Mouse (Mus musculus): Measurements from ENCODE around the gene Cpne4. TPM values are rescaled to one million over a fixed set of nuclear protein-coding genes. Genes with fewer than 3 reads are reported as not detected.

Gene Cpne4
- polyA plus RNA-seq, 1 experiment from 2014 or later = 17.9 TPM

DNA sequence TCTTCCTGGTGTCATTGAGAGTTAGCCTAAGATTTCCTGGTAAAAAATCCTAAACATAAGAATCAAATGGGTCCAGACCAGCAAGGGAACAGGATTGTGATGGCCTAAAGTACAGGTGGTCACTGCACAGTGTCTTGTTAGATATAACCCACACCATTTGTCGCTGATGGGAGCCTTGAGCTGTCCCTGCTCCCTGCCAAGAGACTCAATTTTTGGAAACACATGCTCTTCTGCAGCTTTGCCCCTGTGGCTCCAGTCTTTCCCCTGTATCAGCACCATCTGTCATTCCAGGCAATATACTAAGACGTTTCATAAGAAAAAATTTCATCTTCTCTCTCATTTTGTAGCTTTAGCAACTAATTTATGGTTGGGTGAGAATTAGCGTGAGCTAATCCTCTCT lies 281.6 kb downstream of the Cpne4 start:
- ATAC-seq (ENCODE audit: low read depth) = no peak
- H3K4me2 ChIP-seq (ENCODE audit: low read depth, low read length) = no peak overlapping the region
- WGBS = 79% methylated on average over 3 of the region's 3 CpGs
- H3K9me3 ChIP-seq (ENCODE audit: control insufficient read depth, low read length) = no peaks in the 10 kb centered on the region
- no peak overlapping the region for H3K27ac ChIP-seq (ENCODE audit: low read depth, low read length)
- no peaks in the 10 kb centered on the region for H3K36me3 ChIP-seq (ENCODE audit: control insufficient read depth, insufficient read depth, low read length)
- H3K27me3 ChIP-seq (ENCODE audit: control insufficient read depth, insufficient read depth, low read length) = no peaks in the 10 kb centered on the region
- no peak overlapping the region for H3K9ac ChIP-seq (replicated peaks; ENCODE audit: low read depth, low read length)
- no peak overlapping the region for H3K4me3 ChIP-seq (ENCODE audit: low read depth, low read length)
- no peaks in the 10 kb centered on the region for H3K4me1 ChIP-seq (ENCODE audit: control insufficient read depth, insufficient read depth, low read length)

- Histone ChIP-seq H3K27ac (ENCODE audit: low read depth, low read length) (no peak overlapping the region), H3K4me2 (ENCODE audit: low read depth, low read length) (no peak overlapping the region), H3K4me1 (ENCODE audit: control insufficient read depth, insufficient read depth, low read length) (no peaks in the 10 kb centered on the region), H3K36me3 (ENCODE audit: control insufficient read depth, insufficient read depth, low read length) (no peaks in the 10 kb centered on the region), H3K9me3 (ENCODE audit: control insufficient read depth, low read length) (no peaks in the 10 kb centered on the region), H3K4me3 (ENCODE audit: low read depth, low read length) (no peak overlapping the region), H3K27me3 (ENCODE audit: control insufficient read depth, insufficient read depth, low read length) (no peaks in the 10 kb centered on the region), H3K9ac (replicated peaks; ENCODE audit: low read depth, low read length) (no peak overlapping the region)
- ATAC-seq (ENCODE audit: low read depth) = no peak
- WGBS = 92% methylated on average over 5 of the region's 5 CpGs
Observed at GRCm38 (mm10) chr9:104832934-104833539, 286.0 kb downstream of the Cpne4 start.

GRCm38 (mm10) chr9:104837931-104838330 lies 290.8 kb downstream of the Cpne4 start:
- no peak; the same call in 1 of the 2 replicates for ATAC-seq (ENCODE audit: low read depth)
- H3K9ac ChIP-seq (replicated peaks; ENCODE audit: low read depth, low read length) = no peak overlapping the region
- H3K4me2 ChIP-seq (ENCODE audit: low read depth, low read length) = no peak overlapping the region
- H3K36me3 ChIP-seq (ENCODE audit: control insufficient read depth, insufficient read depth, low read length) = no peaks in the 10 kb centered on the region
- no peak overlapping the region for H3K4me3 ChIP-seq (ENCODE audit: low read depth, low read length)
- H3K27me3 ChIP-seq (ENCODE audit: control insufficient read depth, insufficient read depth, low read length) = no peaks in the 10 kb centered on the region
- WGBS = 16% methylated on average over 1 of the region's 1 CpGs
- no peak overlapping the region for H3K27ac ChIP-seq (ENCODE audit: low read depth, low read length)
- H3K4me1 ChIP-seq (ENCODE audit: control insufficient read depth, insufficient read depth, low read length) = no peaks in the 10 kb centered on the region
- H3K9me3 ChIP-seq (ENCODE audit: control insufficient read depth, low read length) = no peaks in the 10 kb centered on the region

GRCm38 (mm10) chr9:104841278-104841677 lies 294.2 kb downstream of the Cpne4 start:
- no peak overlapping the region for H3K27ac ChIP-seq (ENCODE audit: low read depth, low read length)
- no peaks in the 10 kb centered on the region for H3K9me3 ChIP-seq (ENCODE audit: control insufficient read depth, low read length)
- no peak overlapping the region for H3K4me3 ChIP-seq (ENCODE audit: low read depth, low read length)
- no peak overlapping the region for H3K9ac ChIP-seq (replicated peaks; ENCODE audit: low read depth, low read length)
- WGBS = 58% methylated on average over 1 of the region's 1 CpGs
- H3K27me3 ChIP-seq (ENCODE audit: control insufficient read depth, insufficient read depth, low read length) = no peaks in the 10 kb centered on the region
- no peak for ATAC-seq (ENCODE audit: low read depth)
- no peak overlapping the region for H3K4me2 ChIP-seq (ENCODE audit: low read depth, low read length)
- no peaks in the 10 kb centered on the region for H3K36me3 ChIP-seq (ENCODE audit: control insufficient read depth, insufficient read depth, low read length)
- H3K4me1 ChIP-seq (ENCODE audit: control insufficient read depth, insufficient read depth, low read length) = no peaks in the 10 kb centered on the region

- Histone ChIP-seq H3K9me3 (ENCODE audit: control insufficient read depth, low read length) (no peaks in the 10 kb centered on the region), H3K27ac (ENCODE audit: low read depth, low read length) (no peak overlapping the region), H3K27me3 (ENCODE audit: control insufficient read depth, insufficient read depth, low read length) (no peaks in the 10 kb centered on the region), H3K9ac (replicated peaks; ENCODE audit: low read depth, low read length) (no peak overlapping the region), H3K4me3 (ENCODE audit: low read depth, low read length) (no peak overlapping the region), H3K4me2 (ENCODE audit: low read depth, low read length) (no peak overlapping the region), H3K36me3 (ENCODE audit: control insufficient read depth, insufficient read depth, low read length) (no peaks in the 10 kb centered on the region), H3K4me1 (ENCODE audit: control insufficient read depth, insufficient read depth, low read length) (no peaks in the 10 kb centered on the region)
- 66% methylated on average over 2 of the region's 2 CpGs for WGBS
- no peak for ATAC-seq (ENCODE audit: low read depth)
Observed at GRCm38 (mm10) chr9:104845226-104845930, 298.3 kb downstream of the Cpne4 start.

DNA sequence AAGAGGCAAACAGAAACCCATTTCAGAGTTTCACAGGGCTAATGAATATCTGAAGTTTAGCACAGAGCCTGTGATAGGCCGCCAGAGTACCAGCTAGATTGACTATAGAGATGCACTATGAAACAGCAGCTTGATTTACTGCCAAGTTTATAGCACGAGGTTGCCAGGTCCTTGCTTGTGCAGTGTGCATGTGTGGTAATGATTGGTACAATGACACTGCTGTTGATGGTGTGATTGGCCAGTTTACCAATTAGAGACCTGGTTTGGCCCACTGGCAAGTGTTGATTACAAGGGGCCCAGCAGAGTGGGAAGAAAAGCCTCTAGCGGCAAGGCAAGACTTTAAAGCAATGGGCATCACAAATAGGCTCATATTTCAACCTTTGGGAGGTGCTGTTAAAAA lies 306.6 kb downstream of the Cpne4 start:
- Histone ChIP-seq H3K9ac (replicated peaks; ENCODE audit: low read depth, low read length) (no peak overlapping the region), H3K4me2 (ENCODE audit: low read depth, low read length) (no peak overlapping the region), H3K36me3 (ENCODE audit: control insufficient read depth, insufficient read depth, low read length) (no peaks in the 10 kb centered on the region), H3K4me1 (ENCODE audit: control insufficient read depth, insufficient read depth, low read length) (no peaks in the 10 kb centered on the region), H3K4me3 (ENCODE audit: low read depth, low read length) (no peak overlapping the region), H3K27ac (ENCODE audit: low read depth, low read length) (no peak overlapping the region), H3K9me3 (ENCODE audit: control insufficient read depth, low read length) (no peaks in the 10 kb centered on the region), H3K27me3 (ENCODE audit: control insufficient read depth, insufficient read depth, low read length) (no peaks in the 10 kb centered on the region)
- ATAC-seq (ENCODE audit: low read depth) = no peak
- 36% methylated on average over 3 of the region's 3 CpGs for WGBS

DNA sequence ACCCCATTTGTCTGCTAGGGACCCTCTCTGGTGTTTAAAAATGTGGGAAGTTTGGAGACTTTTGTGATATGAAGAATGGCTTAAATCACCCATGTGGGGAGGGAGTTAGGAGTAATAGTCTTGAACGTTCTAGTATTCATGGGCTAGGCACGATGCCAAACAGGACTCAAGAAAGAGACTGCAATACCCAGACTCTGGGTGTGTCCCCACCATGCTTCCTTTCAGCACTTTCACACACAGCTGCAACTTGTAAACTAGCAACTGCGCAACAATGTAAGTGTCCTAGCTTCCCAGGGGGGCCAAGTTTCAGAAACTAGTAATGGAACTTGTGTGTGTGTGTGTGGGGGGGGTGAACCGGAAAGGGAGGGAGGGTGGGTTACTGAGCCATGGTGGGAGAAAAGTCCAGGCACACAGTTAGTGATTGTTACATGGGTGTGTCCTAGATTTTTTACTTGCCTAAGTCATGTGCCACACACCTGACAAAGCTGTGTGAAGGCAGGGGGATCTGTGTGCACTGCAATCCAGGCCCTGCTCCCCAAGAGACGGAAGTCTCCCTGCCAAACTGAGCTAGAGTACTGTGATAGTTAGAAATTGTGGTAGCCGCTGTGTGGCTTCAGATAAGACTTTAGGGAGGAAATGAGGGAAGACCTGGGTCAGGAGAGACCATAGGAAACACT lies 307.3 kb downstream of the Cpne4 start:
- no peak overlapping the region for H3K4me3 ChIP-seq (ENCODE audit: low read depth, low read length)
- H3K9ac ChIP-seq (replicated peaks; ENCODE audit: low read depth, low read length) = no peak overlapping the region
- no peaks in the 10 kb centered on the region for H3K36me3 ChIP-seq (ENCODE audit: control insufficient read depth, insufficient read depth, low read length)
- no peak overlapping the region for H3K27ac ChIP-seq (ENCODE audit: low read depth, low read length)
- no peaks in the 10 kb centered on the region for H3K27me3 ChIP-seq (ENCODE audit: control insufficient read depth, insufficient read depth, low read length)
- H3K4me2 ChIP-seq (ENCODE audit: low read depth, low read length) = no peak overlapping the region
- WGBS = 72% methylated on average over 6 of the region's 6 CpGs
- no peaks in the 10 kb centered on the region for H3K9me3 ChIP-seq (ENCODE audit: control insufficient read depth, low read length)
- H3K4me1 ChIP-seq (ENCODE audit: control insufficient read depth, insufficient read depth, low read length) = no peaks in the 10 kb centered on the region
- ATAC-seq (ENCODE audit: low read depth) = no peak

DNA sequence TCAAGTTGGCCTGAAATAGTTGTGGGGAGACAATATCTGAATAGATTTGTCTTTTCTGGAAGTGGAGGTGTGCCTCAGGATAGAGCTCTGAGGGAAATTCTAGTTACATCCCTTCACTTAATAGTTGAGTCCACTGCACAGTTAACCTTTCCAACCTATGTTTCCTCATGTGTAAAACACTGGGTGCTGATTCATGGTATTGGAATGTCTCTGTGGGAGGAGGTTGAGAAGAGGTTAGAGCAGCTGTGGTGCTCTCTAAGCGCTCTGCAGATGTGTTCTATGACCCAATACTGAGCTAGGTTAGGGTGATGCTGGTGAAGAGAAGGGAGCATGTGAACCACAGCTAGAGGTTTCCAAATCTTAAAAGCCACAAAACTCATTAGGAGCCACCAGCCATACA lies 318.7 kb downstream of the Cpne4 start:
- Histone ChIP-seq H3K36me3 (ENCODE audit: control insufficient read depth, insufficient read depth, low read length) (no peaks in the 10 kb centered on the region), H3K27ac (ENCODE audit: low read depth, low read length) (no peak overlapping the region), H3K9ac (replicated peaks; ENCODE audit: low read depth, low read length) (no peak overlapping the region), H3K4me2 (ENCODE audit: low read depth, low read length) (no peak overlapping the region), H3K4me3 (ENCODE audit: low read depth, low read length) (no peak overlapping the region), H3K27me3 (ENCODE audit: control insufficient read depth, insufficient read depth, low read length) (no peaks in the 10 kb centered on the region), H3K9me3 (ENCODE audit: control insufficient read depth, low read length) (no peaks in the 10 kb centered on the region), H3K4me1 (ENCODE audit: control insufficient read depth, insufficient read depth, low read length) (no peaks in the 10 kb centered on the region)
- ATAC-seq (ENCODE audit: low read depth) = no peak
- WGBS = 89% methylated on average over 1 of the region's 1 CpGs

DNA sequence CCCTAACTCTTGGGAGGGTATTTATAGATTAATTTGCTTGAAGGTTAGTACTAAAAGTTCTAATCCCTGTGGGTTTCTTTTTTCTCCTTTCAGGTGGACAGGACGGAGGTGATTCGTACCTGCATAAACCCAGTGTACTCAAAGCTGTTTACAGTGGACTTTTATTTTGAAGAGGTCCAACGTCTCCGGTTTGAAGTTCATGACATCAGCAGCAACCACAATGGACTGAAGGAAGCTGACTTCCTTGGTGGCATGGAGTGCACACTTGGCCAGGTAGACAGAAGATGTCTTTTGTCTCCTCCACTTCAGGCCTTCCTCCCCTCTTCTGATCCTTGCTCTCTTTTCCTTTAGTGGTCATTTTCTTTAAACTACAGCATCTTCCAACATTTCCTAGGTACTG lies 325.5 kb downstream of the Cpne4 start:
- H3K27ac ChIP-seq (ENCODE audit: low read depth, low read length) = no peak overlapping the region
- no peak overlapping the region for H3K9ac ChIP-seq (replicated peaks; ENCODE audit: low read depth, low read length)
- no peak overlapping the region for H3K4me3 ChIP-seq (ENCODE audit: low read depth, low read length)
- H3K36me3 ChIP-seq (ENCODE audit: control insufficient read depth, insufficient read depth, low read length) = no peaks in the 10 kb centered on the region
- no peak for ATAC-seq (ENCODE audit: low read depth)
- H3K27me3 ChIP-seq (ENCODE audit: control insufficient read depth, insufficient read depth, low read length) = no peaks in the 10 kb centered on the region
- H3K4me2 ChIP-seq (ENCODE audit: low read depth, low read length) = no peak overlapping the region
- WGBS = 94% methylated on average over 4 of the region's 4 CpGs
- H3K9me3 ChIP-seq (ENCODE audit: control insufficient read depth, low read length) = no peaks in the 10 kb centered on the region
- no peaks in the 10 kb centered on the region for H3K4me1 ChIP-seq (ENCODE audit: control insufficient read depth, insufficient read depth, low read length)
